ENCODE assay signal across 23 mouse cellular contexts in the genomic region with DNA sequence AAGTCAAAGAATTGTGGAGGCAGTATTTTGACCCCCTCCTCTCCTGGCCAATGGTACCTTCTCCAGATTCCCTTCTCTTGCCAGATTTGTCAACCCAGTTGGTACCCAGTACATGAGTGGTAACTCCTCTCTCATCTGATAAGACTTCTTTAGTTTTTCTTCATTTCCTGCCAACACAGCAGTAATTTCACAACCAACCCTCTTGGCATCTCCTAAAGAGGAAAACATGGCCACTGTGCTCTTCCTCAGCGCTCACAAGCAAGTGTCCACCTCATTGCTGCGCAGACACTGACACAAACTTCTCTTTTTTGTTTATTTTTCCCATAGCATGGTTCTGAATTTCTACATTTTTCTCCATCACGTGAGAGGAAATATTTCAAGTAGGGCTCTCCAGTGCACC. TPM values are rescaled to one million over a fixed set of nuclear protein-coding genes. Genes with fewer than 3 reads are reported as not detected.
DNase-seq lines count a peak whose midpoint lies in the region; ATAC-seq and TF ChIP-seq lines count a peak whose summit lies in the region.
"Had no signal": no experiment of that assay in that cellular context is flagged by ENCODE, and none has a peak within 500 bp of the region (broad histone marks: within the 10 kb centered on the region; RNA-seq: fewer than 3 reads in every experiment).

No protein-coding gene starts in this region.

- H3K9ac ChIP-seq in liver, adult 2 months (ENCODE audit: low read depth, low read length), result no peak overlapping the region
- H3K9ac ChIP-seq in liver, embryonic 12.5 days, result no peak overlapping the region
- H3K9ac ChIP-seq: embryonic facial prominence, embryonic 13.5 days; embryonic facial prominence, embryonic 15.5 days; forebrain, embryonic 12.5 days had no signal

- no peaks in the 10 kb centered on the region for H3K36me3 ChIP-seq in liver, adult 2 months (ENCODE audit: control insufficient read depth, insufficient read depth, low read length)
- H3K36me3 ChIP-seq in liver, embryonic 12.5 days, result no peaks in the 10 kb centered on the region
- H3K36me3 ChIP-seq: embryonic facial prominence, embryonic 13.5 days; embryonic facial prominence, embryonic 15.5 days; forebrain, embryonic 10.5 days; forebrain, embryonic 12.5 days had no signal

- H3K27me3 ChIP-seq in liver, adult 2 months (ENCODE audit: control insufficient read depth, insufficient read depth, low read length), result no peaks in the 10 kb centered on the region
- H3K27me3 ChIP-seq in liver, embryonic 12.5 days (replicated peaks), result no peaks in the 10 kb centered on the region
- H3K27me3 ChIP-seq: embryonic facial prominence, embryonic 13.5 days; embryonic facial prominence, embryonic 15.5 days; forebrain, embryonic 12.5 days had no signal

- H3K79me2 ChIP-seq in liver, adult 2 months (ENCODE audit: control insufficient read depth, insufficient read depth, low read length), result no peaks in the 10 kb centered on the region

- H3K4me3 ChIP-seq in liver, adult 2 months (ENCODE audit: insufficient read depth, low read depth, low read length), result no peak overlapping the region
- no peak overlapping the region for H3K4me3 ChIP-seq in liver, embryonic 12.5 days
- H3K4me3 ChIP-seq: embryonic facial prominence, embryonic 13.5 days; embryonic facial prominence, embryonic 15.5 days; erythroblast, embryonic 14.5 days; forebrain, embryonic 10.5 days; forebrain, embryonic 12.5 days had no signal

- H3K4me1 ChIP-seq in liver, adult 2 months (ENCODE audit: control insufficient read depth, insufficient read depth, low read length), result peaks cover 6% of the 10 kb centered on the region; the same call in 1 of the 2 replicates
- H3K4me1 ChIP-seq in liver, embryonic 12.5 days, result no peaks in the 10 kb centered on the region
- H3K4me1 ChIP-seq: embryonic facial prominence, embryonic 15.5 days; forebrain, embryonic 12.5 days had no signal

- TF ChIP-seq POLR2A in liver, adult 2 months (IDR thresholded peaks at IDR 0.05; ENCODE audit: extremely low read depth, insufficient read depth, low read length), result no peak

- TF ChIP-seq CTCF in liver, adult 2 months (IDR thresholded peaks at IDR 0.05; ENCODE audit: low read depth, low read length), result no peak

- no peak overlapping the region for H3K4me2 ChIP-seq in liver, embryonic 12.5 days
- H3K4me2 ChIP-seq: embryonic facial prominence, embryonic 13.5 days; embryonic facial prominence, embryonic 15.5 days; forebrain, embryonic 12.5 days had no signal

- peak; percentile 55 for DNase-seq in liver, adult 2 months (ENCODE audit: extremely low read depth, low read depth, low spot score)
- no peak for DNase-seq in frontal cortex, postnatal 25 days (ENCODE audit: low spot score in 2 of 2)
- DNase-seq in adrenal gland, postnatal 25 days, result no peak
- DNase-seq: adrenal gland, adult 2 months; adrenal gland, postnatal 10 days; adrenal gland, postnatal 36 days; cerebellum, adult 11-12 months; cerebellum, adult 2 months; cerebellum, adult 9-10 months; cerebellum, postnatal 10 days; cerebellum, postnatal 25 days; embryo, embryonic 11 days had no signal

- WGBS in liver, adult 2 months, result 81% methylated on average over 3 of the region's 3 CpGs
- WGBS in liver, embryonic 12.5 days (ENCODE audit: insufficient replicate concordance), result 68% methylated on average over 3 of the region's 3 CpGs

- no peak for ATAC-seq in liver, embryonic 12.5 days
- peak; percentile 92 for ATAC-seq in granulocyte monocyte progenitor cell, adult 5-6 weeks (replicated peaks; ENCODE audit: poor library complexity, severe bottlenecking)
- ATAC-seq in megakaryocyte progenitor cell, adult 5-6 weeks (replicated peaks; ENCODE audit: poor library complexity), result peak; percentile 92
- ATAC-seq: forebrain, embryonic 14.5 days; forebrain, embryonic 16.5 days had no signal

- H3K27ac ChIP-seq in liver, adult 2 months (replicated peaks; ENCODE audit: insufficient read depth, low read depth, low read length), result no peak overlapping the region
- no peak overlapping the region for H3K27ac ChIP-seq in liver, embryonic 12.5 days
- H3K27ac ChIP-seq: embryonic facial prominence, embryonic 13.5 days; embryonic facial prominence, embryonic 15.5 days; forebrain, embryonic 10.5 days; forebrain, embryonic 12.5 days had no signal

- H3K9me3 ChIP-seq in liver, embryonic 12.5 days (replicated peaks), result no peaks in the 10 kb centered on the region
- H3K9me3 ChIP-seq: embryonic facial prominence, embryonic 13.5 days; embryonic facial prominence, embryonic 15.5 days; forebrain, embryonic 10.5 days; forebrain, embryonic 12.5 days had no signal

RNA-seq across cellular contexts. Expression of a gene that starts 38.3 kb away (rescaled TPM):
- under 0.01 TPM in 1 of 2 replicates, not detected in the other for total RNA-seq in liver, adult 2 months (2014; rRNA removed)
- polyA plus RNA-seq in liver, adult 2 months (2012; rRNA removed), result not detected in 2 replicates
- polyA plus RNA-seq in liver, embryonic 12.5 days (2016; fragmentation: Nextera tagmentation; extraction: Ambion mirVana), result 1.1 and 1.2 TPM in 2 replicates
- not detected in 2 replicates for total RNA-seq in granulocyte monocyte progenitor cell, adult 5-6 weeks (2014; fragmentation: Nextera tagmentation)
- total RNA-seq in granulocyte monocyte progenitor cell, adult 5-6 weeks (2017), result 0.04 TPM in 1 of 2 replicates, not detected in the other
- total RNA-seq in megakaryocyte progenitor cell, adult 5-6 weeks (2015), result not detected in 2 replicates
- not detected in 2 replicates for total RNA-seq in megakaryocyte progenitor cell, adult 5-6 weeks (2017)
- 4.2 and 5.9 TPM in 2 replicates for total RNA-seq in adrenal gland, postnatal 25 days (2021)
- total RNA-seq: MEL had no signal
- polyA plus RNA-seq: erythroblast, embryonic 14.5 days had no signal
